Mouse (Mus musculus): ENCODE measurements at regions not wholly inside any gene's neighbourhood (a gene's known extent, or its start where the extent isn't known, plus 50 kb on each side); places are given as distances from the start of the nearest gene placed in this dataset.

DNA sequence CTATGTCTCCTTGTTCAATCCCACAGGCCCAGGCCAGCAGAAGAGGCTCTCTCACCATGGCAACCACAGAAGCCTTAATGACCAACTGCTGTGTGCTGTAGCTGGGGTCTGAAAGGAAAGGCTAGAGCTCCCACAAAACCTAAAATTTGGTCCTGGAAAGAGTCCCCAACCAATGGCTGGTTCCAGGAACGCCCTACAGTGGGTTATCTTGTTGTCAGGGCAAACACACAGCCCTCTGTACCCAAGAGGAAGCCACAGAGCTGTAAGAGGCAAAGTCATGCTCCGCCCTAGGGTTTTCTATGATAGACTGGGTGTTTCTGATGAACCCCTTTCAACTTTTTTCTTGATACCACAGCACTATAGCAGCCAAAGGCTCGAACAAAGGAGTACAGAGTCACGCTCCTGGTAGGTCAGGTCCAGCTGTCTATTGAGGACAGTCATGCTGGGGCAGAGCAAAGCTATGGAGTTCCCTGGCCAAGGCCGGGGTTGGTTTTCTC lies 392.0 kb downstream of the Sox9 start:
- TF ChIP-seq POLR2A (IDR thresholded peaks at IDR 0.05; ENCODE audit: borderline replicate concordance, extremely low read depth, insufficient read depth, insufficient read length, poor library complexity, severe bottlenecking) (no peak), CTCF (IDR thresholded peaks at IDR 0.05; ENCODE audit: borderline replicate concordance, extremely low read depth, insufficient read depth, insufficient read length) (no peak)
- DNase-seq (ENCODE audit: low read depth): peak; percentile 89

DNA sequence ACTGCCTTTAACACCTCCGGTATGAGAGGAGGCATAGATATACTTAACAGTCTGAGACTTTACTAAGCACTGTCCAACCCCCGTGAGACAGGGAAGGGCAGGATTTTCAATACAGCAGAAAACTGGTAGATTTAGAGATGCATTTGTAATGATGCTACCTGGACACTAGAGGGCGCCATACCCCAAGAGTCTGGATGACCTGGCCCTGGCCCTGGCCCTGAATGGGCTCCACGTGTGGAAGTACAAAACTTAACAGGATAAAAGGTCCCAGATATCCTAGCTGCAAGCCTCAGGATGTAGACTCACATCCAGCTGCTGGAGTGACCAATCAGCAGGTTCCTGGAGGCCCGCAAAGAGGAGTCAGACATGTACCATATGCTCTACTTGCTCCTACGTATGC lies 393.3 kb downstream of the Sox9 start:
- DNase-seq (ENCODE audit: low read depth): no peak
- TF ChIP-seq POLR2A (IDR thresholded peaks at IDR 0.05; ENCODE audit: borderline replicate concordance, extremely low read depth, insufficient read depth, insufficient read length, poor library complexity, severe bottlenecking) (no peak), CTCF (IDR thresholded peaks at IDR 0.05; ENCODE audit: borderline replicate concordance, extremely low read depth, insufficient read depth, insufficient read length) (peak; percentile 73)

DNA sequence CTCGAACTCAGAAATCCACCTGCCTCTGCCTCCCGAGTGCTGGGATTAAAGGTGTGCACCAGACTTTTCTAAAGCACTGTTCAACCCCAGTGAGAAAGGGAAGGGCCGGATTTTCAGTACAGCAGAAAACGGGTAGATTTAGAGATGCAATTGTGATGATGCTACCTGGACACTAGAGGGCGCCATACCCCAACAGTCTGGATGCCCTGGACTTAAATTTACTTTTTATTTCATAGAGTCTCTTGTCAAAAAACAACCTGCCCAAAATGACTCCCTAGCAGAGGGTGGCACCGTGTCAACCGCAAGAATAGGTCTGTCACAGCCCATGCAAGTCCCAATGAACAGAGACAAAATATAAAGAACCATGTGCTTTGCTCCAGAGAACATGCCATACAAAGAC lies 394.2 kb downstream of the Sox9 start:
- DNase-seq (ENCODE audit: low read depth): peak; percentile 82
- TF ChIP-seq CTCF (IDR thresholded peaks at IDR 0.05; ENCODE audit: borderline replicate concordance, extremely low read depth, insufficient read depth, insufficient read length): peak; percentile 76; the same call in 1 of the 2 replicates
- TF ChIP-seq POLR2A (IDR thresholded peaks at IDR 0.05; ENCODE audit: borderline replicate concordance, extremely low read depth, insufficient read depth, insufficient read length, poor library complexity, severe bottlenecking): no peak

DNA sequence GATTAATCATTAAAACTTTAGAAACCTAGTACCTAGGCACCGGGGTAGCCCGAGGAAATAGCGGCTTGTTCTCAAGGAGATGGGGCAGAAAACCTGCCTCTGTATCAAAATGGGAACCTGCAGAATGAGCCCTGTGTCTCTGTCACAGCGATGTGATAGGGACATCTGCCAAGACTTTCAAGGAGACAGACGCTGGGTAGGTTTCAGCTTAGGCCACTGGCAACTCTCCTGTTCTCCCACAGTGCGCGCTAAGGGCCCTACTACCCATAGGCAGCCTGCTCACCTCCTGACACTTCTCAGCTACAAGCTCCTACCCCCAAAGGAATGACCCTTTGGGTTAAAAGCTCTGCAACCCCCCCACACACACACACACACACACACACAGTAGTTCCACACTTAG lies 396.4 kb downstream of the Sox9 start:
- DNase-seq (ENCODE audit: low read depth): peak; percentile 64
- TF ChIP-seq POLR2A (IDR thresholded peaks at IDR 0.05; ENCODE audit: borderline replicate concordance, extremely low read depth, insufficient read depth, insufficient read length, poor library complexity, severe bottlenecking): no peak
- TF ChIP-seq CTCF (IDR thresholded peaks at IDR 0.05; ENCODE audit: borderline replicate concordance, extremely low read depth, insufficient read depth, insufficient read length): no peak

DNA sequence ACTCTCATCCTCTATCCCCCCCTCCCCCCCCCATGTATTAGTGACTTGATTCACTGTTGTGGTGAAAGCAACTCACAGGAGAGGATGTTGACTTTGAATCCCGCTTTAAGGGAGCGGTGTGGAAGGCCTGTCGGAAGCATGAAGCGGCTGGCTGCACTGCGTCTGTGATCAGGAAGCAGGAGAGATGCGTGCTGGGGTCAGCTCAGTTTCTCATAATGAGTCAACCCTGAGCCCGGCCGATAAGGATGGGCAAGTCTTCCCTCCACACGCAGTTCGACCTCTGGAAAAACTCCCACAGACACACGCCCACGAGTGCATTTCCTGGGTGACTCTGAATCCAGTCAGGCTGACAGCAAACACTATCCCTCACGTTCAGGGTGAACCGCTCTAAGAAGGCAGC lies 398.0 kb downstream of the Sox9 start:
- TF ChIP-seq POLR2A (IDR thresholded peaks at IDR 0.05; ENCODE audit: borderline replicate concordance, extremely low read depth, insufficient read depth, insufficient read length, poor library complexity, severe bottlenecking) (no peak), CTCF (IDR thresholded peaks at IDR 0.05; ENCODE audit: borderline replicate concordance, extremely low read depth, insufficient read depth, insufficient read length) (no peak)
- no peak for DNase-seq (ENCODE audit: low read depth)

DNA sequence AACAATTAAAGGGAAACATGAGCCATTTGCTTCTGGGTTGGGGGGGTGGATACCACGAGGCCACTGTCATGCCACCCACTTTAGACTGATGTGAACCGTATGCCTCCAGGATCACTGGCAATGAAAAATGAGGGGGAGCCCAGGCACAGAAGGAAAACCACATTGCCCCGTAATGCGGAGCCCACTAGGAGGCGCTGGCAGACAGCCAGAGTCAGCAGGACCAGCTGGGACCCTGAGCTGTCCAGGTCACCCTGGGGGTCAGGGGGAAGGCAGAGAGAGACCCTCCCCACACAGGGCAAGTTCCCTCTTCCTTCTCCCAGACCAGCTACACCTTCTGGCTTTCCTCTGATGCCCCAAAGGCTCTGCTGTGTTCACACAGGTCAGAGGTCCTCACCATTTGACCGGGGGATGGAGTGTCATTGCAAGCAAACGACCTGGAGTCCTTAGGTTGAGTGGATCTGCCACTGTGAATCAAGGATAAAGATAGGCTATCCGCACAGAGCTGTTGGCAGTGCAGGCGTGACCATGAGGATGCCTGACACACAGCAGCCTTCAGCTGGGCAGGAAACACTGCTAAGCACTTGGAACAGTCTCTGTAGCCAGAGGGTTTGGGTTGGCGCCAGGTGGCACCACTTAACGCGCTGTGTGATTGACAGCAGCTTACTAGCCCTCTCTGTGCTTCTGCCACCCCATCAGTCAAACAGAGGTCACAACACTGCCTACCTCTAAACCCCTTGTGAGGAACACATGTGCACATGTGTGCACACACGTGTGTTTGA lies 400.2 kb downstream of the Sox9 start:
- TF ChIP-seq CTCF (IDR thresholded peaks at IDR 0.05; ENCODE audit: borderline replicate concordance, extremely low read depth, insufficient read depth, insufficient read length): no peak
- TF ChIP-seq POLR2A (IDR thresholded peaks at IDR 0.05; ENCODE audit: borderline replicate concordance, extremely low read depth, insufficient read depth, insufficient read length, poor library complexity, severe bottlenecking): no peak
- DNase-seq (ENCODE audit: low read depth): peak; percentile 85

DNA sequence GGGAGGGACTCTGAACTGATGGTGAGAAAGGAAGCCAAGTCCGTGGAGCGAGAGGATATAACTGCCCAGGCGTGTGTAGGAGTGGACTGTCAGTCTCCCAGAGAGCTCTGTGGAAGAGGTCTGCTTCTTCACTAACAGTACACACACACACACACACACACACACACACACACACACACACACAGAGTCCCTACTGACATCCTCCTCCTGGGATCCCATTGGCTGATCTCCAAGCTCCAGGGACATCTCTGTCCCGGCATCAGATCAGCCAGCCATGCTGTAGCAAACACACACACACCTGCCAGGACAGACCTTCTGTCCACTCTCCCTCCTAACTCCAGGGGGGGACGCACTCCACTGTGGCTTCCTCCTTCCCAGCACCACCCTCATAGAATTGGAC lies 401.5 kb downstream of the Sox9 start:
- TF ChIP-seq CTCF (IDR thresholded peaks at IDR 0.05; ENCODE audit: borderline replicate concordance, extremely low read depth, insufficient read depth, insufficient read length): no peak
- no peak for TF ChIP-seq POLR2A (IDR thresholded peaks at IDR 0.05; ENCODE audit: borderline replicate concordance, extremely low read depth, insufficient read depth, insufficient read length, poor library complexity, severe bottlenecking)
- peak; percentile 62 for DNase-seq (ENCODE audit: low read depth)

DNA sequence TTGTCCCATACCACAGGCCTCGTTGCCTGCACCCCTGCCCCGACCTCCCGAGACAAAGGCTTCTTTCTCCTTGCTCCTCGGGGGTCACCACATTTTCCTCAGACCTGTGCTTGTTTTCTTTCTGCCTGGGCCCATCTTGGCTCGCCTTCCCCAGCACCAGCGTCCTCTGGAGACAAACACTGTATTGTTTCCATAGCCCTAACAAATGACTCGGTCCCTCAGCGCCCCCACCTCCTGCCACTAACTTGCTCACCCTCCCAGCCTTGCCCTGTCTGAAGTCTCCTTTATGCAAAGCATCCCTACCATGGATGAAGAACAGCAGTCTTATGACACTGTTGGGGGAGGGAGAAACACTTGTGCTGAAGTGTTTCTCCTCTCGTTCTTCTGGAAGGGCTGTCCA lies 402.1 kb downstream of the Sox9 start:
- TF ChIP-seq POLR2A (IDR thresholded peaks at IDR 0.05; ENCODE audit: borderline replicate concordance, extremely low read depth, insufficient read depth, insufficient read length, poor library complexity, severe bottlenecking) (no peak), CTCF (IDR thresholded peaks at IDR 0.05; ENCODE audit: borderline replicate concordance, extremely low read depth, insufficient read depth, insufficient read length) (no peak)
- DNase-seq (ENCODE audit: low read depth): peak; percentile 80

DNA sequence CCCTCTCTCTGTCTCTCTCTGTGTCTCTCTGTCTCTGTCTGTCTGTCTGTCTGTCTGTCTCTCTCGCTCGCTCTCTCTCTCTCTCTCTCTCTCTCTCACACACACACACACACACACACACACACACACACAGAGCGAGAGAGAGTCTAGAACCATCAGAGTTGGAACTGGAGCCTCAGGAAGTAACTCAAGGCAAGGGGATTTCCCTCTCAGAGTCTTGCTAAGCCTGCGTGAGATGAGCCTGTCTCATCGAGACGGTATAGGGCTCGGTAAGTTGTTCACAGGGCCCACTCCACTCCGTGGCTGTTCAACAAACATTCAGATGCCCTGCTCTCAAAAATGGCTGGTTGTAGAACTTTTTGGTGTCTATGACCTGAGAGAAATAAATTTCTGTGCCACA lies 405.4 kb downstream of the Sox9 start:
- no peak for DNase-seq (ENCODE audit: low read depth)
- no peak for TF ChIP-seq POLR2A (IDR thresholded peaks at IDR 0.05; ENCODE audit: borderline replicate concordance, extremely low read depth, insufficient read depth, insufficient read length, poor library complexity, severe bottlenecking)
- no peak for TF ChIP-seq CTCF (IDR thresholded peaks at IDR 0.05; ENCODE audit: borderline replicate concordance, extremely low read depth, insufficient read depth, insufficient read length)

DNA sequence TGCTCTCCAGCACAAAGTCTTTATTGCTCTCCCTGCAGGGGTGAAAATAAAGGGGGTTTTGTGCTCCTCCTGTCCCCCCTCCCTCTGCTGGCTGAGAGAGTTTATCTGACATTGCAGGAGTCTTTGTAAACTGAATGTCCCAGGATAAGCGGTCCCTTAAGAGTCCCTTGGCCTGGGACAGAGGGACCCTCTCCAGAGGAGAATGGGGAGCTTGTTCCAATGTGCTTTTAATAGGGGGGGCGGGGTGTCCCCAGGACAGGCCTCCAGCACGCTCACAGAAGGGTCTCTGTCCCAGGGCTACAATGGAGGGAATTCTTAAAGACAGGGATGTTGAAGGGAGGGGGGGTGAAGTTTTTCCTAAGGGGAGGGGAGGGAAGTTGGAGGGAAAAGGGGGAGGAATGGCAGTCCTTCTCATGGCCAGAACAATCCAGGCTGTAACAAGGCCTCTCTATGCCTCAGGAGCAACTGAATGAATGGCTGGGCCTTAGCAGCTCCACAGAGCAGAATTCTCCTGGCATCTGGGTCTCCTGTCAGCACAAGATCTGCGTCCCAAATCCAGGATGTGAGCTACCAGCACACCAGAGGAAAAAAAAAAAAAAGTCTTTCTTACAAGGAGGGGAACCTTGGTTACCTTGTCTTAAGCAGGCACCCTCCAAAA lies 406.4 kb downstream of the Sox9 start:
- DNase-seq (ENCODE audit: low read depth): peak; percentile 97
- no peak for TF ChIP-seq POLR2A (IDR thresholded peaks at IDR 0.05; ENCODE audit: borderline replicate concordance, extremely low read depth, insufficient read depth, insufficient read length, poor library complexity, severe bottlenecking)

DNA sequence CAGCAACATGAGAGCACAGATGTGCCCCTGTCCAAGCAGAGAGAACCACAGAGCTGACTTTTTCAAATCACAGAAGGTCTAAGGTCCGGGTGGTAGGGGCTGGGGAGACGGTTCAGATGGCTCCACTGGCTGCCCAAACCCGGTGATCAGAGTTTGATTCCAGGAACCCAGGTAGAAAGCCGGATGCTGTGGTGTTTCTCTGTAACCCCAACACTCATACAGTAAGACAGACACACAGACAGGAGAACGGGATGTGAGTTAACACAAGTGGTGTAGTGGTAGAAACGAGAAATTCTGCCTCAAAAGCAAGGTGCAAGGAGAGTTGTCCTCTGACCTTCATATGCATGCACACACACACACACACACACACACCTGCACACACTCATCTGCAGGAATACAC lies 408.0 kb downstream of the Sox9 start:
- TF ChIP-seq POLR2A (IDR thresholded peaks at IDR 0.05; ENCODE audit: borderline replicate concordance, extremely low read depth, insufficient read depth, insufficient read length, poor library complexity, severe bottlenecking) (no peak), CTCF (IDR thresholded peaks at IDR 0.05; ENCODE audit: borderline replicate concordance, extremely low read depth, insufficient read depth, insufficient read length) (no peak)
- DNase-seq (ENCODE audit: low read depth): no peak

DNA sequence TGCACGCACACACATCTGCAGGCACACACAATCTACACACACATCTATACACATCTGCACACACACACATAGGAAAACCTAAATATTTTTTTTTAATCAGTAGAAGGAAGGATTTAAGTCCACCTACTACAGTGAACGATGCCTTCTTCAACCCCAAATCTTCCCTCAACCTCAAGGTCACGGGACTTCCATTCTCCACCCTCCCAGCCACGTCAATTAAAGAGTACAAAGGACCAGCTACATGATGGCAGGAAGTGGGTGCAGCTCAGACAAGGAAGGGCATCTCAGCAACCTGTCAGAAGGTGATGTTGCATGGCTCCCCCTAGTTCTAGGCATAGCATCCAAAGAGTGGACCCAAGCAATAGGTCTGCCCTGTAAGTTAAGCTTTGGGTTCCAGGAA lies 408.5 kb downstream of the Sox9 start:
- no peak for DNase-seq (ENCODE audit: low read depth)
- TF ChIP-seq POLR2A (IDR thresholded peaks at IDR 0.05; ENCODE audit: borderline replicate concordance, extremely low read depth, insufficient read depth, insufficient read length, poor library complexity, severe bottlenecking): no peak
- no peak for TF ChIP-seq CTCF (IDR thresholded peaks at IDR 0.05; ENCODE audit: borderline replicate concordance, extremely low read depth, insufficient read depth, insufficient read length)

All from brain, embryonic 14.5 days (tissue).